Mouse (Mus musculus) kidney, embryonic 16.5 days (tissue): ENCODE measurements at regions not wholly inside any gene's neighbourhood (a gene's known extent, or its start where the extent isn't known, plus 50 kb on each side); places are given as distances from the start of the nearest gene placed in this dataset.

ENCODE experiments used
- ATAC-seq: fragments of 200-750 bp; cut with Nextera tagmentation; 2 replicates; pipeline ENCODE4 v1.8.0; 2017; ENCODE audit warnings: moderate TSS enrichment; ENCODE audit not compliant: low FRiP score, low TSS enrichment
- H3K27ac ChIP-seq: fragments of 300-500 bp; sonication (generic); 2 replicates; pipeline ENCODE4 v1.5.1; 2014; ENCODE audit warnings: low read length
- H3K27me3 ChIP-seq: fragments of 300-500 bp; sonication (generic); 2 replicates; pipeline ENCODE4 v1.6.1; 2014; ENCODE audit warnings: low read length, control low read depth, mixed read lengths; ENCODE audit not compliant: insufficient read depth
- H3K36me3 ChIP-seq: fragments of 300-500 bp; sonication (generic); 2 replicates; pipeline ENCODE4 v1.6.1; 2014; ENCODE audit warnings: low read length, control low read depth, mixed read lengths; ENCODE audit not compliant: insufficient read depth
- H3K4me1 ChIP-seq: fragments of 300-500 bp; sonication (generic); 2 replicates; pipeline ENCODE4 v1.6.1; 2014; ENCODE audit warnings: low read length, control low read depth, mixed read lengths; ENCODE audit not compliant: insufficient read depth
- H3K4me2 ChIP-seq: fragments of 300-500 bp; sonication (generic); replicated peaks from 2 replicates; pipeline ENCODE4 v1.6.1; 2014; ENCODE audit warnings: low read depth, low read length
- H3K4me3 ChIP-seq: fragments of 300-500 bp; sonication (generic); 2 replicates; pipeline ENCODE4 v1.5.1; 2014; ENCODE audit warnings: mild to moderate bottlenecking, low read length
- H3K9ac ChIP-seq: fragments of 300-500 bp; sonication (generic); replicated peaks from 2 replicates; pipeline ENCODE4 v1.6.1; 2014; ENCODE audit warnings: low read length
- H3K9me3 ChIP-seq: fragments of 300-500 bp; sonication (generic); 2 replicates; pipeline ENCODE4 v1.6.1; 2016; ENCODE audit warnings: low read length, control low read depth
- WGBS: fragments of 180-500 bp; shearing (Covaris S2); extraction: QIAGEN DNeasy Blood & Tissue Kit; methylation state at CpG from one replicate; pipeline ENCODE4 v1.1.7; 2014; 5-methylcytosine and 5-hydroxymethylcytosine counted together

- Histone ChIP-seq H3K9ac (no peak overlapping the region), H3K4me3 (no peak overlapping the region), H3K9me3 (no peaks in the 10 kb centered on the region), H3K4me2 (no peak overlapping the region), H3K4me1 (peaks cover 5% of the 10 kb centered on the region; the same call in 1 of the 2 replicates), H3K27ac (no peak overlapping the region), H3K36me3 (no peaks in the 10 kb centered on the region), H3K27me3 (no peaks in the 10 kb centered on the region)
- no peak for ATAC-seq
- WGBS, result 84% methylated on average over 3 of the region's 3 CpGs
Measured at GRCm38 (mm10) chr10:17362643-17363042, 360.4 kb upstream of the Cited2 start.

GRCm38 (mm10) chr10:17366042-17366740, 356.8 kb upstream of the Cited2 start:
- H3K9ac ChIP-seq, result no peak overlapping the region
- H3K4me3 ChIP-seq, result no peak overlapping the region
- no peaks in the 10 kb centered on the region for H3K27me3 ChIP-seq
- peak; percentile 52; the same call in 1 of the 2 replicates for ATAC-seq
- 31% methylated on average over 3 of the region's 3 CpGs for WGBS
- peaks cover 5% of the 10 kb centered on the region; the same call in 1 of the 2 replicates for H3K4me1 ChIP-seq
- no peaks in the 10 kb centered on the region for H3K9me3 ChIP-seq
- peak overlapping the region; percentile 2; the same call in 1 of the 2 replicates for H3K27ac ChIP-seq
- no peak overlapping the region for H3K4me2 ChIP-seq
- H3K36me3 ChIP-seq, result no peaks in the 10 kb centered on the region

DNA sequence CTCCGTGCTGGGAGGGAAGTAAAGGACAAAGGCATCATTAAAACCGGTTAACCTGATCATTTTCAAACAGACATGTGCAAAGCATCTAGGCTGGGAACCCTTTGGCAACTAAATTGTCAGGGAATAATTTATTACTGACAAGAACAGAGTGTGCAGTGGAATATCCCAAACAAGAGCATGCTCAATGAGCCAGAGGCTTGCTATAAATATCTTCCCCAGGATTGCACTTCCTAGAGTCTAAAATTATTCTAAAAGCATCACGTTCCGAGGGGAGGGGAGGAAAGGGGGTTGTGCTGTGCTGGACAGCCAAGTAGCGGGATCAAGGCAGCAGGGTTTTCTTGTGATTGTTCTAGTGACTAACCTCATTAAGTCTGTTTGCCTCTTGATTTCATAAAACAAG, 356.0 kb upstream of the Cited2 start:
- H3K27me3 ChIP-seq, result no peaks in the 10 kb centered on the region
- peaks cover 5% of the 10 kb centered on the region; the same call in 1 of the 2 replicates for H3K4me1 ChIP-seq
- peak; percentile 95 for ATAC-seq
- no peaks in the 10 kb centered on the region for H3K36me3 ChIP-seq
- WGBS, result 5% methylated on average over 5 of the region's 5 CpGs
- peak overlapping the region; percentile 35; the same call in 1 of the 2 replicates for H3K27ac ChIP-seq
- no peak overlapping the region for H3K9ac ChIP-seq
- no peaks in the 10 kb centered on the region for H3K9me3 ChIP-seq
- no peak overlapping the region for H3K4me3 ChIP-seq
- H3K4me2 ChIP-seq, result no peak overlapping the region

GRCm38 (mm10) chr10:17367430-17367829, 355.6 kb upstream of the Cited2 start:
- H3K9me3 ChIP-seq, result no peaks in the 10 kb centered on the region
- no peak overlapping the region for H3K9ac ChIP-seq
- no peak overlapping the region for H3K4me2 ChIP-seq
- H3K4me1 ChIP-seq, result peaks cover 5% of the 10 kb centered on the region; the same call in 1 of the 2 replicates
- H3K4me3 ChIP-seq, result no peak overlapping the region
- no peaks in the 10 kb centered on the region for H3K36me3 ChIP-seq
- no peak for ATAC-seq
- H3K27ac ChIP-seq, result peak overlapping the region; percentile 35; the same call in 1 of the 2 replicates
- no peaks in the 10 kb centered on the region for H3K27me3 ChIP-seq

- Histone ChIP-seq H3K9me3 (no peaks in the 10 kb centered on the region), H3K4me3 (no peak overlapping the region), H3K27me3 (no peaks in the 10 kb centered on the region), H3K27ac (no peak overlapping the region), H3K4me1 (peaks cover 5% of the 10 kb centered on the region; the same call in 1 of the 2 replicates), H3K36me3 (no peaks in the 10 kb centered on the region), H3K4me2 (no peak overlapping the region), H3K9ac (no peak overlapping the region)
- 90% methylated on average over 1 of the region's 1 CpGs for WGBS
- no peak for ATAC-seq
Measured at GRCm38 (mm10) chr10:17368636-17369035, 354.4 kb upstream of the Cited2 start.

- WGBS, result 79% methylated on average over 2 of the region's 2 CpGs
- no peak for ATAC-seq
Measured at GRCm38 (mm10) chr10:17372905-17373304, 350.1 kb upstream of the Cited2 start.

DNA sequence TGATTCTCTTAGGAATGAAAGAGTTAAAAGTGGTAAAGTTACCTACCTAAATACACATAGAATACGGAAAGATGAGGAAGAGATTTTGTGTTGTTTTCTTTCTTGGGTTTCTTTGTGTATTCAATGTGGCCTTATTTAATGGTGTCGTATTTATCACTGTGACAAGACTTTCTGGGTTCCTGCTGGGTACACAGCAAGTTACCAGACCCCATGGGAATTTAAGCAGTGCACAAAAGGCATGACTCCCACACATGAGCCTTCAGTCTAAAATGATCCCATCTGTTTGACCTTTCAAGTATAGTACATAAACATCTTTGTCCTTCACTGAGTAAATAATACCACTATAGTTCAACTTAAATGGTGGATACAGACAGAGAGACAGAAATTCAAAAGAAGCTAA, 349.0 kb upstream of the Cited2 start:
- Histone ChIP-seq H3K27me3 (no peaks in the 10 kb centered on the region), H3K27ac (no peak overlapping the region), H3K4me2 (no peak overlapping the region), H3K9me3 (no peaks in the 10 kb centered on the region), H3K4me1 (0 out of 2 replicates have a peak, but pooled peaks cover 3% of the 10 kb centered on the region), H3K36me3 (no peaks in the 10 kb centered on the region), H3K9ac (no peak overlapping the region), H3K4me3 (no peak overlapping the region)
- WGBS, result 19% methylated on average over 2 of the region's 2 CpGs
- ATAC-seq, result peak; percentile 81; the same call in 1 of the 2 replicates

More at GRCm38 (mm10) chr10:17372905-17373304, 350.1 kb upstream of the Cited2 start:
- H3K4me1 ChIP-seq, result 0 out of 2 replicates have a peak, but pooled peaks cover 3% of the 10 kb centered on the region
- no peaks in the 10 kb centered on the region for H3K27me3 ChIP-seq
- no peak overlapping the region for H3K9ac ChIP-seq
- H3K36me3 ChIP-seq, result no peaks in the 10 kb centered on the region
- H3K4me3 ChIP-seq, result no peak overlapping the region
- no peak overlapping the region for H3K4me2 ChIP-seq
- H3K9me3 ChIP-seq, result no peaks in the 10 kb centered on the region
- H3K27ac ChIP-seq, result no peak overlapping the region

DNA sequence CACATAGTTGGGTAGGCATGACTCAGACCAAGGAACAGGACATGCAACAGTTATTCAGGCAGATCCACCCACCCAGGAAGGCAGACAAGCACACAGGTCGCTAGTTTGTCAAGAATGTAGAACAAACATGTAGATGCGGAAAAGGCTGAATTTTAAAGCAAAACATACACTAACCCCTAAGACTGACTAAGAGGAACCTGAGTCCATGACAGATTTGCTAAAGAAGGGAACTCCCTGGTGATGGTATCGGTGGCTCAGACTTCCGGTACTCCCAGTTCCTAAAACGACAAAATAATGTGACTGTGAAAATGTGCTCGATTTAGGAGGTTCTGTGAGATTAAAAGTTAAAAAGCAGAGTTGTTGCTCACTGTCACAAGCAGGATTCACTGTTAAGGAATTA, 340.0 kb upstream of the Cited2 start:
- Histone ChIP-seq H3K4me2 (no peak overlapping the region), H3K9ac (no peak overlapping the region), H3K4me3 (no peak overlapping the region), H3K27me3 (no peaks in the 10 kb centered on the region), H3K9me3 (no peaks in the 10 kb centered on the region), H3K27ac (no peak overlapping the region), H3K36me3 (no peaks in the 10 kb centered on the region), H3K4me1 (no peaks in the 10 kb centered on the region)
- ATAC-seq, result no peak
- WGBS, result 82% methylated on average over 6 of the region's 6 CpGs

GRCm38 (mm10) chr10:17385181-17385580, 337.8 kb upstream of the Cited2 start:
- Histone ChIP-seq H3K27ac (no peak overlapping the region), H3K4me2 (no peak overlapping the region), H3K4me1 (no peaks in the 10 kb centered on the region), H3K27me3 (no peaks in the 10 kb centered on the region), H3K4me3 (no peak overlapping the region), H3K9ac (no peak overlapping the region), H3K36me3 (no peaks in the 10 kb centered on the region), H3K9me3 (no peaks in the 10 kb centered on the region)
- 31% methylated on average over 1 of the region's 1 CpGs for WGBS
- ATAC-seq, result no peak

DNA sequence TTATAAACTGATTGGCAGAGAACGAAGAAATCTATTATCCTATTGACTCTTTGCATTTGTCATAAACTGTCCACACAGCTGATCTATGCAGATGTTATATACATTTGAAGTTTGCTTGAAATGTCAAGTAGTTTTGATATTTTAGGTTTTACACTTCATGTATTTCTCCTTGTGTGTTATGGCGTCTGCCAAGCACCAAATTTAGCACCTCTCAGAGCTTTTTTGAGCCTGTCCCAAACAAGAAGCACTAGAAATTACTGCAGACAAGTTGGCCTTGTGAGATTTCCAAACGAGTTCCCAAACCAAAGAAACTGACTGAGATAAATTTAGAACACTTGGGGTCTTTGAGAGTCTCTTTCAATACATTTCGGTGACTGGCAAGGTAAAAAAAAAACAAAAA, 335.7 kb upstream of the Cited2 start:
- peaks cover 12% of the 10 kb centered on the region for H3K9me3 ChIP-seq
- no peak overlapping the region for H3K4me3 ChIP-seq
- 80% methylated on average over 4 of the region's 4 CpGs for WGBS
- no peak overlapping the region for H3K4me2 ChIP-seq
- H3K27me3 ChIP-seq, result no peaks in the 10 kb centered on the region
- H3K9ac ChIP-seq, result no peak overlapping the region
- no peaks in the 10 kb centered on the region for H3K4me1 ChIP-seq
- H3K36me3 ChIP-seq, result no peaks in the 10 kb centered on the region
- H3K27ac ChIP-seq, result no peak overlapping the region
- ATAC-seq, result no peak
